Mouse (Mus musculus): ENCODE results near the gene Tex36. TPM values are rescaled to one million over a fixed set of nuclear protein-coding genes. Genes with fewer than 3 reads are reported as not detected.

Tex36 gene
- polyA plus RNA-seq, 1 experiment from 2014 or later: not detected

DNA sequence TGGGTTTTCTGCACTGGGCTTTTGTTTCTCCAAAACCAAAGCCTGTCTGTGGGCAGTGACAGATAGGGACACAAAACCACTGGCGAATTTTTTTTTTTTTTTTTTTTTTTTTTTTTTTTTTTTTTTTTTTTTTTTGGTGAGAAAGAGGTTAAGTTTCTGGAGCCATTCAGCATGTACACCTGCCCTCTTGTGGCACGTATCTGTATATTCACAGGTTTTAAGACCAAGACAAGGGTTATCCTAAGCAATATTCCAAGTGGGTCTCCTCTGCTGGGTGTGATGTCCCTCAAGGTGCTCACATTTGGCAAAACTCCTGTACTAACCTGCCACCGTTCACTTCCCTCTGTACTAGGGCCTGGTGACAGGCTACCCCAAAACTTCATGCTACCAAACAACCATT lies 30.0 kb downstream of the Tex36 start:
- no peak for ATAC-seq
- Histone ChIP-seq H3K27ac (ENCODE audit: low read length) (no peak overlapping the region), H3K4me1 (replicated peaks; ENCODE audit: control insufficient read depth, insufficient read depth, low read length) (no peaks in the 10 kb centered on the region), H3K9me3 (ENCODE audit: control insufficient read depth, low read length) (no peaks in the 10 kb centered on the region), H3K4me2 (ENCODE audit: low read length) (0 out of 2 replicates have a peak overlapping the region, but pooled peaks have one; percentile 5), H3K27me3 (replicated peaks; ENCODE audit: control insufficient read depth, insufficient read depth, low read length) (no peaks in the 10 kb centered on the region), H3K4me3 (replicated peaks; ENCODE audit: low read length) (no peak overlapping the region), H3K9ac (replicated peaks; ENCODE audit: low read depth, low read length) (no peak overlapping the region), H3K36me3 (ENCODE audit: control insufficient read depth, insufficient read depth) (no peaks in the 10 kb centered on the region)
- WGBS: 41% methylated on average over 3 of the region's 3 CpGs

GRCm38 (mm10) chr7:133569194-133569880 lies 32.6 kb downstream of the Tex36 start:
- Histone ChIP-seq H3K9me3 (ENCODE audit: control insufficient read depth, low read length) (no peaks in the 10 kb centered on the region), H3K27me3 (replicated peaks; ENCODE audit: control insufficient read depth, insufficient read depth, low read length) (no peaks in the 10 kb centered on the region), H3K9ac (replicated peaks; ENCODE audit: low read depth, low read length) (no peak overlapping the region), H3K4me2 (ENCODE audit: low read length) (no peak overlapping the region), H3K36me3 (ENCODE audit: control insufficient read depth, insufficient read depth) (no peaks in the 10 kb centered on the region), H3K4me1 (replicated peaks; ENCODE audit: control insufficient read depth, insufficient read depth, low read length) (no peaks in the 10 kb centered on the region), H3K27ac (ENCODE audit: low read length) (no peak overlapping the region), H3K4me3 (replicated peaks; ENCODE audit: low read length) (no peak overlapping the region)
- 90% methylated on average over 16 of the region's 16 CpGs for WGBS
- ATAC-seq: no peak

GRCm38 (mm10) chr7:133564600-133564999 lies 37.4 kb downstream of the Tex36 start:
- Histone ChIP-seq H3K4me2 (ENCODE audit: low read length) (no peak overlapping the region), H3K36me3 (ENCODE audit: control insufficient read depth, insufficient read depth) (no peaks in the 10 kb centered on the region), H3K9me3 (ENCODE audit: control insufficient read depth, low read length) (no peaks in the 10 kb centered on the region), H3K4me1 (replicated peaks; ENCODE audit: control insufficient read depth, insufficient read depth, low read length) (no peaks in the 10 kb centered on the region), H3K4me3 (replicated peaks; ENCODE audit: low read length) (no peak overlapping the region), H3K27me3 (replicated peaks; ENCODE audit: control insufficient read depth, insufficient read depth, low read length) (no peaks in the 10 kb centered on the region), H3K9ac (replicated peaks; ENCODE audit: low read depth, low read length) (no peak overlapping the region), H3K27ac (ENCODE audit: low read length) (no peak overlapping the region)
- 85% methylated on average over 8 of the region's 8 CpGs for WGBS
- ATAC-seq: no peak

- no peak overlapping the region for H3K4me3 ChIP-seq (replicated peaks; ENCODE audit: low read length)
- H3K36me3 ChIP-seq (ENCODE audit: control insufficient read depth, insufficient read depth): no peaks in the 10 kb centered on the region
- H3K4me1 ChIP-seq (replicated peaks; ENCODE audit: control insufficient read depth, insufficient read depth, low read length): no peaks in the 10 kb centered on the region
- H3K9me3 ChIP-seq (ENCODE audit: control insufficient read depth, low read length): no peaks in the 10 kb centered on the region
- no peak overlapping the region for H3K4me2 ChIP-seq (ENCODE audit: low read length)
- no peak overlapping the region for H3K27ac ChIP-seq (ENCODE audit: low read length)
- H3K9ac ChIP-seq (replicated peaks; ENCODE audit: low read depth, low read length): no peak overlapping the region
- H3K27me3 ChIP-seq (replicated peaks; ENCODE audit: control insufficient read depth, insufficient read depth, low read length): no peaks in the 10 kb centered on the region
- 90% methylated on average over 3 of the region's 3 CpGs for WGBS
- no peak for ATAC-seq
Observed at GRCm38 (mm10) chr7:133563175-133563824, 38.7 kb downstream of the Tex36 start.

DNA sequence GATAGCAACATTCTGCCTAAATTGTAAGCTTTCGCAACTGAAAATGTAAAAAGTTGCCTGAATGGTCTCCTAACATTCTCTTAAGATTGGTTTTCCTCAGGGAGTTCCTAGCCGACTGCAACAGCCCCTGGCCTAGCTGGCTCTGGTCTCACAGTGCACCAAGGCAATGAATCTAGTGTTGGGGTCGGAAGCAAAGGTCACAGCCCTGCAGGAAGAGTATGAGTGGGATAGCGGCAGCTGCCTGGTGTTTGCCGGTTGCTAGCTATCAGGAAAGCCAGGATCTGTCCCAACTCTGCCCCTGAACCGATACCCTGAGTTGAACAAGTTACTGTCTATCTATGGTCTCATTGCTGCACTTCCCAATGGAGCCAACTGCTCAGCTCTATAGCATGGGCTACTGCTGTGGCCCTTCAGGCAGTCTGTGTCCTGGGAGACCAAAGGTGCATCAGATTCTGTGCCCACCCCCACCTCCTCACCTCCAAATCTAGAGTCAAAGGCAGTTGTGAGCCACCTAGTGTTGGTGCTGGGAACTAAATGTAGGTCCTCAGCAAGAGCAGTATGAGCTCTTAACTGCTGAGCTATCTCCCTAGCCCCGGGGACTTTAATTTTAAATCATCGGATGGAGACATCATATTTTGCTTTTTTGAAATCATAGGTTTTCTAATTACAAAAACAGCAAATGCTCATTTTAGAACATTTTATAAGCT lies 46.0 kb downstream of the Tex36 start:
- Histone ChIP-seq H3K4me3 (replicated peaks; ENCODE audit: low read length) (no peak overlapping the region), H3K9ac (replicated peaks; ENCODE audit: low read depth, low read length) (no peak overlapping the region), H3K4me1 (replicated peaks; ENCODE audit: control insufficient read depth, insufficient read depth, low read length) (no peaks in the 10 kb centered on the region), H3K27ac (ENCODE audit: low read length) (no peak overlapping the region), H3K4me2 (ENCODE audit: low read length) (no peak overlapping the region), H3K9me3 (ENCODE audit: control insufficient read depth, low read length) (no peaks in the 10 kb centered on the region), H3K27me3 (replicated peaks; ENCODE audit: control insufficient read depth, insufficient read depth, low read length) (no peaks in the 10 kb centered on the region), H3K36me3 (ENCODE audit: control insufficient read depth, insufficient read depth) (no peaks in the 10 kb centered on the region)
- ATAC-seq: no peak
- WGBS: 78% methylated on average over 8 of the region's 8 CpGs

- Histone ChIP-seq H3K27ac (ENCODE audit: low read length) (no peak overlapping the region), H3K9ac (replicated peaks; ENCODE audit: low read depth, low read length) (no peak overlapping the region), H3K4me1 (replicated peaks; ENCODE audit: control insufficient read depth, insufficient read depth, low read length) (no peaks in the 10 kb centered on the region), H3K9me3 (ENCODE audit: control insufficient read depth, low read length) (no peaks in the 10 kb centered on the region), H3K36me3 (ENCODE audit: control insufficient read depth, insufficient read depth) (no peaks in the 10 kb centered on the region), H3K4me3 (replicated peaks; ENCODE audit: low read length) (no peak overlapping the region), H3K4me2 (ENCODE audit: low read length) (no peak overlapping the region), H3K27me3 (replicated peaks; ENCODE audit: control insufficient read depth, insufficient read depth, low read length) (no peaks in the 10 kb centered on the region)
- no peak for ATAC-seq
- 94% methylated on average over 7 of the region's 7 CpGs for WGBS
Observed at GRCm38 (mm10) chr7:133552306-133552991, 49.5 kb downstream of the Tex36 start.

GRCm38 (mm10) chr7:133551000-133551399 lies 51.0 kb downstream of the Tex36 start:
- Histone ChIP-seq H3K27ac (ENCODE audit: low read length) (no peak overlapping the region), H3K36me3 (ENCODE audit: control insufficient read depth, insufficient read depth) (no peaks in the 10 kb centered on the region), H3K4me2 (ENCODE audit: low read length) (no peak overlapping the region), H3K27me3 (replicated peaks; ENCODE audit: control insufficient read depth, insufficient read depth, low read length) (no peaks in the 10 kb centered on the region), H3K9me3 (ENCODE audit: control insufficient read depth, low read length) (no peaks in the 10 kb centered on the region), H3K4me1 (replicated peaks; ENCODE audit: control insufficient read depth, insufficient read depth, low read length) (no peaks in the 10 kb centered on the region), H3K4me3 (replicated peaks; ENCODE audit: low read length) (no peak overlapping the region), H3K9ac (replicated peaks; ENCODE audit: low read depth, low read length) (no peak overlapping the region)
- no peak for ATAC-seq
- WGBS: 71% methylated on average over 2 of the region's 2 CpGs

DNA sequence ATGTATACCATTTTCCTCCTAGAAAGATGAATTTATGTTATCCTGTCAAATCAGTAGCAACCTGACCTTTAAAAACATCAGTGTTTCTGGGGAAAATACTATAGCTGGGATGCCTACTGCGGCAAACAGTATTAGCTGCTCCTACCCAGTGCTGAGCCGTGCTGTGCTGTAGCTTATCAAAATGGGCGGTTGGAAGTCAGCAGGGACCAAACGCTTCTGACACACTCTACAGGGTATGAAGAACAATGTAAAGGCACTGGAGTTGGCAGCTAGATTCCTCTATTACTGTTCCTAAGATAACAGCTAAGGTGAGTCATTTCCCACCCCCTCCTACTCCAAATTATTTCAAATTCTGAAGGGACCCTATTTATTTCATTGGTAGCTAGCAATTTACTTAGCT lies 53.5 kb downstream of the Tex36 start:
- no peak for ATAC-seq
- Histone ChIP-seq H3K27me3 (replicated peaks; ENCODE audit: control insufficient read depth, insufficient read depth, low read length) (no peaks in the 10 kb centered on the region), H3K4me3 (replicated peaks; ENCODE audit: low read length) (no peak overlapping the region), H3K9ac (replicated peaks; ENCODE audit: low read depth, low read length) (no peak overlapping the region), H3K4me1 (replicated peaks; ENCODE audit: control insufficient read depth, insufficient read depth, low read length) (no peaks in the 10 kb centered on the region), H3K27ac (ENCODE audit: low read length) (no peak overlapping the region), H3K36me3 (ENCODE audit: control insufficient read depth, insufficient read depth) (no peaks in the 10 kb centered on the region), H3K4me2 (ENCODE audit: low read length) (no peak overlapping the region), H3K9me3 (ENCODE audit: control insufficient read depth, low read length) (no peaks in the 10 kb centered on the region)
- whole genome bisulfite sequencing: 84% methylated on average over 4 of the region's 4 CpGs

GRCm38 (mm10) chr7:133545631-133546030 lies 56.3 kb downstream of the Tex36 start:
- no peaks in the 10 kb centered on the region for H3K9me3 ChIP-seq (ENCODE audit: control insufficient read depth, low read length)
- 74% methylated on average over 3 of the region's 3 CpGs for WGBS

More at GRCm38 (mm10) chr7:133545631-133546030, 56.3 kb downstream of the Tex36 start:
- Histone ChIP-seq H3K27ac (ENCODE audit: low read length) (no peak overlapping the region), H3K36me3 (ENCODE audit: control insufficient read depth, insufficient read depth) (no peaks in the 10 kb centered on the region), H3K4me3 (replicated peaks; ENCODE audit: low read length) (no peak overlapping the region), H3K4me2 (ENCODE audit: low read length) (no peak overlapping the region), H3K9ac (replicated peaks; ENCODE audit: low read depth, low read length) (no peak overlapping the region), H3K27me3 (replicated peaks; ENCODE audit: control insufficient read depth, insufficient read depth, low read length) (no peaks in the 10 kb centered on the region), H3K4me1 (replicated peaks; ENCODE audit: control insufficient read depth, insufficient read depth, low read length) (no peaks in the 10 kb centered on the region)
- no peak for ATAC-seq

Measured in forebrain, embryonic 16.5 days (tissue).